Mouse (Mus musculus) right cerebral cortex, postnatal 4 days (tissue): ENCODE measurements at regions not wholly inside any gene's neighbourhood (a gene's known extent, or its start where the extent isn't known, plus 50 kb on each side); places are given as distances from the start of the nearest gene placed in this dataset.

Source experiments
- DNase-seq: peaks from one replicate; pipeline ENCODE4 v3.0.0-alpha.2; 2022

DNA sequence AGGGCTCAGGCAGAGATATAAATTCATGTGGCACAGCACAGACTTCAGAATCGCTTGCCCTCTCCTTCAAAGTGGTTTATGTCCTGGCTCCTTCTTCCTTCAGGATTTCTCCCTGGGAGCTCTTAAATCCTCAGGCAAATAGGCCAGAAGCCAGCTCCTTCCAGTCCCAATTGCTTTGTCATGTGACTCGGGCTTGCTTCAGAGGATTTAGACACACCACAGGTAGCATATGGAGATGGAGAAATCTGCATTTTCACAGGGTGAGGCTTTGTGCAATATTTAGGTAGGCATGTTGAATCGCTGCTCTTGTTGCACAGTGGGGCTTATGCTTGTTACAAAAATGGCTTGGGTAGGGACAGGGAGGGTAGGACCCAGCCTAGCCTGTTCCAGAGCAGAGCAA, 309.8 kb downstream of the Cmpk2 start:
- no peak for DNase-seq

DNA sequence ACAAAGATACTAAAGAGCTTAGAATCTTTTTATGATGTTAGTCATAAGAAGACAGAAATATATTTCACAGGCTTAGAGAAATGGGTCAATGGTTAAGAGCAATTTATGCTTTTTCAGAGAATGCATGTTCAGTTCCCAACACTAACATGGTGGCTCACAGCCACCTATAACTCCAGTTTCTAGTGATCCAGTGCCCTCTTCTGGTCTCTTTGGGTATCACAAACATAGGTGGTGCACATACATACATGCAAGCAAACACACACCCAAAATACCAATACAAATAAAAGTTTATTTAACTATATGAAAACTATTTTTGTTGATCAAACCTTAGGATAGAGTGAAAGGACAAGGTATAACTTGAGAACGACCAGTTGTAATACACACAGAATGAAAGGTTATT, 308.0 kb downstream of the Cmpk2 start:
- no peak for DNase-seq

DNA sequence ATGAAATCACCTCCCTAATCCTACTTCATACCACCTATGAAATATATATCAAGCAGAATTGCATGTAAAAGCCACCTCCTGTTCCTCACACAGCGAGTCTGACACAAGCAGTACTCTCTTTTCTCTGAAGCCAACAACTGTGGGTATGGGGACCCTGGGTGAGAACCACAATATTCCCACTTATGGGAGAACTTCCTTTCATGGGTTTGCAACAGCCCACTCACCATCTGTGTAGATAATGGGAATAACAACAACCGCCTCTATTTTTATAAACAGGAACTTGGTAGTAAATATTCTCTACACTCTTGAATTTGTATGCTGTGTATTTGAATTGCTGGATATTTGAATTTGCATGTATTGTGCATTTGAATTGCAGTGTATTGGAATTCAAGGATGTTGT, 305.0 kb downstream of the Cmpk2 start:
- no peak for DNase-seq

DNA sequence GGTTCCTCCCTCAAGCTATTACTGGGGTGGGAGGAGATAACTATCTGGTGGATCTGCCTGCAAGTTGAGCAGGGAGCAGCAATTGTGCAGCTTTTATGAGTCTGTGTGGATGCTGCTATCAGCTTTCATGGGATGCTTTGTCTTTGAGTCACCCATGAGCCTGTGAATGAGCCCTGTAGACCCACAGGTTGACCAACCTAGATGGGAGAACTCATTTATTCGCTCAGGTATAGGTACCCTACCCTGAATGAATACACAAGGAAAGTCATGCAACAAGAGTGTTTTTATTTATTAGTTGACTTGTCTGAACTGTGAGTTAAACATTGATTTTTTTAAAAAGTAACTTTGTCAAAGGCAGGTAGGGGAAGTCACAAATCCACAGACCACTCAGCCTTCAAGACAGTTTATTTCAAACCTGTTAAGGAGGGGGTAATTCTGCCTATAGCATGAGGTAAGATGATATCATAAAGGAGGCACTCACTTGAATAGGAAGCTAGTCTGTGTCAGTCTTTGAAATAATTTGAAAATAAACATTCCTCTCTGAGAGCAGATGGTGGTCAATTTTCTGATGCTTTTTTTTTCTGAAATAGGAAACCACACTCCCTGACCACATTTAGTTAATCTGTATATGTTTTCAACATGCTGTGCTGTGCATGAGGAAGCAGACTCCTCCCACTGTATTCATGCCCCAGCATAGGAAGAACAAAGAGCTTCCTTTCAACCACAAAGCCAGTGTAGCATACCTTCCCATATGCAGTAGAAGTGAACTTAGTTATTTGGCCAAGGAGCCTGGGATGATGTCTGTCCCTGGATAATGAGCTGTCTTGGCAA, 302.0 kb downstream of the Cmpk2 start:
- DNase-seq = no peak

DNA sequence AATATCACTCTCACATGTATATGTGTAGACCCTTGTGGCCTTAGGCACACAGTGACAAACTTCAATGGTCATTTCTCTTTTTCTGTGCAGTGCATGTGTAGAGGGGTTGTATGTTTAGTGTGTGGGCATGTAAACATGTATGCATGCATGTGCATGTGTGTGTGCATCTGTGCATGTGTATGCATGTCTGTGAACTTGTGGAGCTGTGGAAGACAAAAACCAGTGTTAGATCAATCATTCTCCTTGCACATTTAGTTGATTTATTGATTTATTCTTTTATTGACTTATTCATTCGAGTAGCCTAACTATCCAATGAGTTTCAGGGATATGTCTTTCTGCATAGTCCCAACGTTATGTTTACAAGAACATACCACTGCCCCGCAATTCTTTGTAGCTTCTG, 298.5 kb downstream of the Cmpk2 start:
- DNase-seq = no peak

DNA sequence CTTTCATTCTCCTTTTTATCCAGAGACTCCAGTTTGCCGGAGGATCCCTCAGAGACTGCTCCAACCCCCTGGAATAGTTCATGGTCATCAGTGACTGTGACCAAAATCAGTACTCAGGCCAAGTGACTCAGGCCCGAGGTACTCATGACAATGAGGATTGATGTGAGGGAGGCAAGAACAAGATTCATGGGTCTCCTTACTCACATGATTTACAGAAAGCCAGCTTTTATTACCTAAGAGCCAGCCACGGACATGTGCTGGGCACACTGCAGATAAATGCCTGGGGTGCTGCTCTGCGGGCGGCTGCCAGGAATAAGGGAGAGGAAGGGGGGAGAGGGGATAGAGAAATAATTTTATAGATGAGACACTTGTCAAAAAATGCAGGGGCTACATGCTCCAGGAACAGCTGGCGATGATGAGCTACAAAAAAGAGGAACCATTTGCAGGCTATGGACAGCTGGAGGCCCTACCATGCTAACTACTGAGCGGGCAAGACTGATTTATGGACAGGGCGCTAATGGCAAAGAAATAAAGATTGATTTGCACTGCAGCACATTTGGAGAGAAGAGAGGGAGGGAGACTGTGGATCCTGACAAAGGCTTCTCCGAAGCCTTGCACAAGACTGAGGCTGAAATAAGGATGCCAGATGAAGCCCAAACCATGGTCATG, 289.8 kb downstream of the Cmpk2 start:
- no peak for DNase-seq

DNA sequence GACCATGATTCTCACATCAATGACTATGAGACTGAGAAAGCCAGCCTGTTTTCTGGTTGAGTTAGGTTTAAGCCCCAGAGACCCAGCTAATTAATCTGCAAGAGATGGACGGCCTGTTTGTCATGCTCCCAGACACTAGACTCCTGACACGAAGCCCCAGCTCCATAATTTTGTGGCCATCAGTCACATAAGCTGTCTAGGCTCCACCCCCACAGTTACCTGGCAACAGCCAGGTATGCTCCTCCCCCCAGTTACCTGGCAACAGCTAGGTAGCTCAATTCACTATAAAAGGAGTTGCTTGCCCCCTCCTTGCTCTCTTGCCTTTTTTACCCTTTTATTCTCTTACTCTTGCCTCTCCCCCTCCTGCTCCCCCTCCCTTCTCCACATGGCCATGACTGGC, 287.3 kb downstream of the Cmpk2 start:
- no peak for DNase-seq

DNA sequence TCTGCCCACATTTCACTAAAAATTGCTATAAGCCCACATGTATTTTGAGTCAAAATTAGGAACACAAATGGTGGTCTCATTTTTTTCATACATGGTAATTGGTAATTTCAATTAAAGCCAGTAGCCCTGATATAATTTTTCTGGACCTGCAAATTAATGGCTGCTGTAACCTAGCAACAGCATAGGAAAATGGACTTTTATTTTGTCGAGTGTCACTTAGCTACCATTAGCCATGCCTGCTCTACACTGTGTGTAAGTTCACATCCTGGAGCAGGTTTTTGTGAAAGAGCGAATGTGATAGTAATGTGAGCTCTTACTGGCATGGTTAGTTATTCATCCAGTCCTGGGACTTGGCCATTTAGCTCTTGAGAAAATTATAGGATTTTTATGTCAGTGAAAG, 285.6 kb downstream of the Cmpk2 start:
- DNase-seq = no peak

DNA sequence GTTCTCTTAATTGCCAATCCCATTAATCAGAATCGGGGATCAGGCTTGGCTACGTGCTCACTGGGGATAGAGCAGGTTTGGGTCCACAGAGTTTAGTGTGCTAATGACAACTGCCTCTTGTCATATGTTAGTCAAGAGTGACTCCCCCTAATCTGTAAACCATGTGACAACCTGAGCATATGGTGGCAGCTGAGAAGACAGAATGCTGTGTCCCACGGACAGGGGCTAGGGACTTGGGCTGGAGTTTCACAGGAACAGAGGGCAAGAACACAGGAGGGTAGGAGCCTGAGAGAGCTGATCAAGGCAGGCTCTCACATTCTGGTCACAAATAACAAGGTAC, 265.5 kb downstream of the Cmpk2 start:
- no peak for DNase-seq

DNA sequence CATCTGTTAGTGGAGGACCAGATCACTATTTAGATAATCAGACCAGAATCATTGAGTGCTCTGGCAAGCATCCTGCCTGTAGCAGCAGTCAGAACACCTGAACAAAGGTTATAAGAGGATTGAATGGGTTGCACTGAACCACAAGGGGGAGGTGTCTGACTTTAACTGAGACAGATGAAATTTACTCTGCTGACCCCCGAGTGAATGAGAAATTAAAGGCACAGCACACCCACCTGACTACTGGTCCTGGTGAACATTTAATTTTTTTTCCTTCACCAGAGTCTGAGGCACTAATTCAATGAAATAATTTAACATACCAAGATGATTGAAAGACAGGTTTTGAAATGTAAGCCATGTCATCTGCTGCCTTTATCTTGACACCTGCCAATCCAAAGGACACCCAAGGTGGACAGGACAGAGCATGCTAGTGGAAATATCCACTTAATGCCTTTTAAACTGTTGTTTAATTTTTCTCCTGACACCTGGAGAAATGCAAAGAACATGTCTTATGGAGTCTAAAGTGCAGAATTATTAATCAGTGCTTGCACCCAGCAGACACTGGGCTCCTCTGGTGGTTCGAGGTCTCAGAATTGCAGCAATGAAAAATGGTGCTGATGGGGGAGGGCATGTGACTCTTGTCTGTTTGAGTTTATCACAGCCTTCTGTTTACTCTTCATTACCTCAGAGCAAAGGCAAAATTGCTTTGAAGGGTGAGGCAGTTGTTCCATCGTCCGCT, 265.0 kb downstream of the Cmpk2 start:
- DNase-seq = no peak

DNA sequence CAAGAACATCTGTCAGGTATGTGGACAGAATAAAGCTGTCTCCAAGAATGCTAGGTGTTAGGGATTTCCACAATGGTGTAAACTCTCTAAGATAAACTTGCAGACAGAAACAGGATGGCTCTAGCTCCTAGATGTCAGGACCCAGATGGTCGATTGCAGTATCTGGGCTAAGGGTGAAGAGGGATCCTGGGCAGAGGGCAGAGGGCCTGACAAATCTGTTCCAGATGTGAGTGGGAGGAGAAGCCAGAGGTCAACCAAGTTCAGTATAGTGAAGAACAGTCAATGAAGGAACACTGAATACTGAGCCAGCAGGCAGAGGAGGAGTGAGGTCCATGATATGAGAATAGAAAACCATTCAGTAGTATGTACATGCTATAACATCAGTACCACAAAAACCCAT, 254.4 kb downstream of the Cmpk2 start:
- no peak for DNase-seq

DNA sequence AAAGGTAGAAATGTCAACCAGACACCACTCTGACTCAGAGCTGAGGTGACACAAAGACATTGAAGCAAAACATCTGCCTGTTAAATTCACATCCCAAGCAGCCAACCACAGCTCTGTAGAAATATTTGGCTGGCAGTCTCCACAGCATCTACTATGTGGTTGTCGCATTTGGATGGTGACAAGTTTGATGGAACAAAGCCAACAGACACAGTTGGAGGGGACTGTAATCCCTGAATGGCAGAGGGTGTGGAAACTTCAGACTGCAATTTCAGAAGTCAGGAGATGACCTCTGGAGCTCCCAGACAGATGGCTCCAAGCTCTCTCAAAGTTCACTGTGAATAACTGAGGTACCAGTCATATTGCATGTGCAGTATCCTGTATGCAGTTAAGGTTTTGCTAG, 229.8 kb downstream of the Cmpk2 start:
- DNase-seq = no peak

DNA sequence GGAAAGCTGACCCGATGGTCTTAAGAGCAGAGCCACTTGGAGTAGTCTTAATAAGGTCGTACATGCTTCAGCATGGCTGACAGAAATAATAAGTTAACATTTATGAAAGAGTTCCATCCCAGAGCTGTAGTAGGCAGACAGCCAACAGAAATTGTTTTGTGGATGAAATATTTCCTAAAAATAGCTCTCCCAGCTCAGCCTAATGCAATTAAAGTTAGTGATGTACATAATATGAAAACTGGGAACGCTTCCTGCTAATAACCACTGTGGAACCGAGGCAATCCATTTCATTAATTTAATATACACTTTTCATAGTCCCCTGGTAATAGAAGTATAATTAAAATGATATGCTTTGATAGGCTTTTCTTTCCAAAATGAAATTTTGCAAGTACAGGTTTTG, 219.0 kb downstream of the Cmpk2 start:
- no peak for DNase-seq

DNA sequence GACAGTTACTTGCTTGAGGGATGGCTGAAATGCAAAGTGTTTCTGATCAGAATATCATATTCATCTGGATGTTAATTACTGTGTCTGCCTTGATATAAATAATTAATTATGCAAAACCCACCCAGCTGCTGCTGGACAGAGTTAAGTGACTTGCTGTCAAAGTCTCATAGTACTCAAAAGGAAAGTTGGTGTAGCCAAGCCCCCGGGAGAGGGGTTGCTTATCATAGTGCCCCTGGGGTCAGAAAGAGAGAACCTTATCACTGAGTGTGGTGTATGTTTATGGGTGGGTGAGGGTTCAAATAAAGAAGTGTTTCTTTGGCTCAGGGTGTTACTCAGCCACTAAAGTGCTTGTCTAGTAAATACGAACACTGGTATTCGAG, 211.6 kb downstream of the Cmpk2 start:
- no peak for DNase-seq

DNA sequence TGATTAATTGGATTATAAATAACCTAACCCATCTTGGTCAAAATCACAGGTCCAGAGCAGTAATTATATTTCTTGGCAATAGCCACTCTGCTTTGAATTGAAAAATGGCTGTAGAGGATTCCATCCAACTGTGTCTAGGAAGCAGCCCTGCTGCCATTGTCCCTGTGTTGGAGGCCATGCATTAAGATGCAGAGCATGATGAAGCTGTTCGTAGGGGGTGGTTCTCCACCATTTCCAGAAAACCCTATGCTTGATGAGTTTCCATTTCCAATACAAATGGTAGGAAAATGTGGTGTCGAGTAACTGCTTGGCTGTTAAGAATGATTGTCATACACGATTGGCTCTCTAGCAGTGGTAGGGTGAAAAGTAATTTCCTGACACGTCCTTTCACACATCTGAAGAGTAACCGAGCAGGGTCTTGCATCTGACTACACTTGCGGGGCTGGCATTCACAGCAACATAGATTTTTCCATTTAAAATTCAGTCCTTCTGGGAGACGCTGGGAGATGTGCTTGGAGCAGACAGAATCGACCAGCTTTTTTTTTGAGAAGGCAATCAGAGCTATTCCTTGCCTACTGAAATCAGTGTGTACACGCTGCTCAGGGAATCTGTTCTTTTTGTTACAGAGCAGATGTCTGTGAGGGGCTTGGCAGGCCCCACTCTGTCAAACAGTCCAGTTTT, 211.0 kb downstream of the Cmpk2 start:
- DNase-seq = peak; percentile 11

DNA sequence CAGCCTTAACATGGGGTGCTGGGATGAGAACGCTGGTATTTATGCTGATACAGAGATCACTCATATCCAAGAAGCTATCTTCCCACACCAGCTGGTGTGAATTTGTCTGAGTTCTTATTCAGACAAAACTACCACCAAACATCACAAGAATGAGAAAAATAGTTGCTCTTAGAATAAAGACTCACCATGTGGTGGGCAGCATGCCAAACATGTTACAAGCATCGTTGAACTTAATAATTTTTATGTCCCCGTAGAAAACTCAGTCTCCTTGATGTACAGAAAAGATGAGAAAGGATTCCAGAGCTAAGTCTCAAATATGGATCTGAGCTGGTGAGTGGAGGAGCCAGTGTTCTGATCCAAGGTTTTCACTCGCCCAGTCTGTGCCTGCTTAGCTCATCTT, 196.5 kb downstream of the Cmpk2 start:
- peak; percentile 30 for DNase-seq

DNA sequence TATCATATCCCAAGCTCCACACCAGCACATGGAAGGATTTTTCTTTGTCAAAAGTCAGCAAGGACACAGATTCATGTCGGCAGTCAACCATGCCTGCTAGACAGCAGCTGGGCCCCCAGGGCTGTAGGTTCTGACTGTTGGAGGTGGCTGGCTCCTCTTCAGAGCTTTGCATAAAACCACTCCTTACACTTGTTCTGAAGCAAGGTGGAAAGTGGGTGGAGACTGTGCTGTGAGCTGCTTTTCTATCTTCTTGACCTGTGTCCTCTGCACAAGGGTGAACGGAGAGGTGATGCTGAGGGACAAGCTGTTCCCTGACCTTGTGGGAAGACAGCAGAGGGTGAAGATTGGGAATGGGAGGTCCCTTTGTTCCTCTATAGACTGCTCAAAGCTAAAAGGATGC, 185.2 kb downstream of the Cmpk2 start:
- no peak for DNase-seq

DNA sequence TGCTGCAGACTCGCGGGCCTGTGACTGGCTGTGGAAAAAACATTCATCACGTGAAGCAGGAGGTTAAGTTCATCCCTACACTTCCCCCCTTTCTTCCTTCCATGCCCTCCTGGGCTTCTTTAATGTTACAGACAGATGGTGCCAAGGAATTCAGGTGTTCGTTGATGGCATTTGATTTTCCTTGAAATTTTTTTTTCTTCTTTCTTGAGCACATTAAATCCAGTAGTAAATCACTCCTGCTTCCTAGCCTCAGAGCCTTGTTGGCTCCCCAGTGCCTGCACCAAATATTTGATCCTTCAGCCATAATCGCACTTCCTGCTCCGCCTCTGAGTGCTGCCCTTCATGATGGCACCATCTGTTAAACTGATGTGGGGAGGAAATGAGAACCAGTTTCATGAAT, 184.8 kb downstream of the Cmpk2 start:
- DNase-seq = no peak

DNA sequence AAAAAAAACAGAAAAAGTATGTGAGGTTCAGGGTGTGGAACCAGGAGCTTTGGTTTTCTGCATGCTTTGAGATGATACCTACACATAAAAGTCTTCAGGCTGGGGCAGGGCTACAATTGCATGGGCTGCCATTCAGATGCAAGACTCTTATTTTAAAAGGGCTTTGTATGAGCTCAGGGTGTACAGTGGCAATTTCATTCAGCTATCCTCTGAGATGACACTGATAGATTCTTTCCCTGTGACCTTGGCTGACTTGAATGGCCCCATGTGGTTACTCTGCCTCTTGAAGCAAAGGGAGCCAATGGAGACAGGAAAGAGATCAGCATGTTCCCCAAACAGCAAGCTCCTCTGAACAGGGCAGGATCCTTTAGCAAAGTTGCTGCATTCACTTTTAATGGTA, 177.1 kb downstream of the Cmpk2 start:
- no peak for DNase-seq

DNA sequence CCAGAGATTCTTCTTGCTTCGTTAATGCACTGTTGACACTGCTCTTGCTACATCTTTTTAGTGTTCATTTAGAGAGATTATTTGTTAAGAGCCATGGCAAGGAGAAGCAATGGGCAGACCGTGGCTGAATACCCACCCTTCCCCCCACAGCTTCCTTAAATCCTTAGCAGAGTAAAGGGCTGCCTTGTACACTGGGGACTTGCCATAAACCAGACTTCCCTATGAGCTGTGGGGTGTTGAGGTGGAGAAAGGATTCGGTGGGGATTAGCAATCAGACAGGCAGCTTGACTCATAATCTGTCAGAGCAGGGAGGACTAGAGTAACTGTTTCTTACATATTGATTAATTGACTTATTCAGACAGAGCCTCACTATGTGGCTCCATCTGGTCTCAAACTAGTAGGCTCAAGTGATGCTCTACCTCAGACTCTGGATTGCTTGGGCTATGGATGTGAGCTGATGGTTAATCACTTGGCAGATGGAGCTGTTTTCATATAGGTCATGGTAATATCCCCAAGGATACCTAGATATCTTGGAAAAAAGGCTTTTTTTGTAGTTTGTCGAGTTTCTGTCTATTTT, 166.7 kb downstream of the Cmpk2 start:
- no peak for DNase-seq

DNA sequence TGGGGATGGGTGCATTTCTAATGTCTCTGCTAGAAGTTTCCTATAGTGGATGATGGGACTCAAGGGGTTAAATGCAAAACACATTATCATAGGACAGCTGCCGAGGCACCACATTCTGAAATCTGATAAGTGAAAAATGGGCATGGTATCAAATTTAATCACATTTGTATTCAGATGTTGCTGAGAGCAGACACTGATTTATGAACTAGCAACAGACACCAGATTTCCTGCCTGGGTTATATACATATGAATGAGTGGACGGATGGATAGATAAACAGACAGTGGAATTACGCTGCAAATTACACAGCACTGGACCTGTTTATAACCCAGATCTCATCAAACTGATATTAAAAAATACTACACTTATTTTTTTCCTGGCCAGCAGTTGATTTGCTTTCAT, 166.2 kb downstream of the Cmpk2 start:
- DNase-seq = no peak

DNA sequence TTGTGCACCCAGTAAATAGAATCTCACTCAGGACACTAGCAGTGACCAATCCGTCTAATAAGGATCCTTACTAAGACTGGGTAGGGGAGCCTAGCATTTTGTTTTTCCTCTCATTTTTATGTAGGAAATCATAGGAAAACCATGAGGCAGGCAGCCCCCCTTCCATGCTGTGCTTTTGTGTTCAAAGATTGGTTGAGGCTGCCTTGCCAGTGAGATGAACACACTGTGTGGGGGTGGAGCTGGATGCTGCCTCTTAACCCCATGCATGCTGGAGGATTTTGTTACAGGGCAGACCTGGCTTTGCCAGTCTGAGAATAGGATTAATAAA, 162.8 kb downstream of the Cmpk2 start:
- DNase-seq = peak; percentile 23

DNA sequence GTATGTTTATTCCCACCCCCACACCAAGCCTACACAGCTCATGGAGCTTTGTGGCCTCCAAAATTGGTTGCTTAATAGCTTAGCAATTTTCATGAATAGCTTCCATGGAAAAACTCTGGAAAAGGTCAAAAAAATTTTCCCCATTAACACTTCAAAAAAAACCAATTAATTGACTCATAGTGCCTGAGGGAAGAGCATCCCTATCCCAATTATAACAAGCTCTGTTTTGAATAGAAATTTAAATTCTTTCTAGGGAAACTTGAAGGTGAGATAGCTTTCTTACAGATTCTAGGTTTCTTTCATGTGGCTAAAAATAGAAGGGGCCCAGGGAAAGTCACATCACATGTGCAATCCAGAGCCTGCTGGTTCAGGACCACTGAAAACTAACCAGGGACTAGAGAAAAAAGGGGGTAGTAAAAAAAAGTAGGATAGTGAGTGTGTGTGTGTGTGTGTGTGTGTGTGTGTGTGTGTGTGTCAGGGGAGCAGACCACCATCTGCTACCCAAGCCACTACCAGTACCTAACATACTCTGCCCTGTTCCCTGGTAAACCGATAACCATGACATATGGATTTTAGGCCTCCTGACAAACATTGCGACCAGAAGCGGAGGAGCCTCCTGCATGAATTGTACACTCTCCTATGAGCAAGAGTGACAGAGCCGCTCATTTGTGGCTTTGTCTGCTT, 162.2 kb downstream of the Cmpk2 start:
- peak; percentile 11 for DNase-seq
